In the genomic region with DNA sequence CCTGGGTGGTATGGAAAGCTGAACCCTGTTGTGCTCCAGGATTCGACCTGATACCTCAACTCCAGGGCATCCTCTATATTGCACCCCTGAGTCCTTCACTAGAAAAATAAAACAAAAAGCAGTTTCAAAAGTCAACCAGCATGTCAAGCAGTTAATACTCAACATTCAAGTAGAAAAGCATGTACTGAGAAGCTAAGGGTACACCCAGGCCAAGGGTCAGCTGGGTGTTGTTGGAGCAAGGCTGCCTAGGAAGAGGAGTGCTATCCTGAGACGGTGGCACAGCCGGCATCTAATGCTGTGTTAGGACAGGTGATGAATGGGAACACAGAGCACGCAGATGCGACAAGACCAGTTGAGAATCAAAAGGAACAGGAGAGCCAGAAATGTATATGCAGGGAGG, we compare ENCODE assay signal across 19 mouse cellular contexts. TPM values are rescaled to one million over a fixed set of nuclear protein-coding genes. Genes with fewer than 3 reads are reported as not detected.
"Had no signal": no experiment of that assay in that cellular context is flagged by ENCODE, and none has a peak within 500 bp of the region (broad histone marks: within the 10 kb centered on the region; RNA-seq: fewer than 3 reads in every experiment).

No protein-coding gene starts in this region.

- H3K9ac ChIP-seq: lung, embryonic 14.5 days; midbrain, embryonic 12.5 days; neural tube, embryonic 13.5 days; neural tube, embryonic 15.5 days had no signal

- H3K27ac ChIP-seq: midbrain, embryonic 10.5 days; midbrain, embryonic 12.5 days; neural tube, embryonic 13.5 days; neural tube, embryonic 15.5 days had no signal

- ATAC-seq: midbrain, embryonic 16.5 days had no signal

- H3K36me3 ChIP-seq: midbrain, embryonic 10.5 days; midbrain, embryonic 12.5 days; neural tube, embryonic 13.5 days; neural tube, embryonic 15.5 days had no signal

- H3K9me3 ChIP-seq: midbrain, embryonic 10.5 days; midbrain, embryonic 12.5 days; neural tube, embryonic 13.5 days; neural tube, embryonic 15.5 days had no signal

- H3K4me3 ChIP-seq: midbrain, embryonic 10.5 days; midbrain, embryonic 12.5 days; myocyte; neural tube, embryonic 13.5 days; neural tube, embryonic 15.5 days had no signal

- H3K4me2 ChIP-seq: lung, embryonic 14.5 days; midbrain, embryonic 12.5 days; neural tube, embryonic 13.5 days; neural tube, embryonic 15.5 days had no signal

- DNase-seq: lung, embryonic 14.5 days; lung, postnatal 10 days; lung, postnatal 4 days; midbrain, embryonic 14.5 days; retina, postnatal 1 day; right cerebral cortex, adult 18-20 months; right cerebral cortex, postnatal 25 days; right cerebral cortex, postnatal 4 days; spleen, adult 18-20 months; thymus, adult 18-20 months; thymus, postnatal 14 days; thymus, postnatal 36 days had no signal

- H3K4me1 ChIP-seq: midbrain, embryonic 10.5 days; midbrain, embryonic 12.5 days; neural tube, embryonic 13.5 days; neural tube, embryonic 15.5 days had no signal

- H3K27me3 ChIP-seq: midbrain, embryonic 12.5 days; neural tube, embryonic 13.5 days; neural tube, embryonic 15.5 days had no signal

RNA-seq across cellular contexts. Expression of a gene that starts 59.7 kb away (rescaled TPM):
- polyA plus RNA-seq: myocyte; thymus, postnatal 0 days had no signal
